Mouse (Mus musculus) retina, embryonic 14.5 days (tissue): Measurements from ENCODE around the gene Olfr315.
"Not testable (repeated sequence)": the region's sequence is repeated elsewhere in the genome, so short reads cannot be mapped to it uniquely, and the experiment has no call there.

Experiments used
- DNase-seq: peaks from one replicate; pipeline ENCODE4 v3.0.0-alpha.2; 2015; ENCODE audit warnings: low spot score

The Olfr315 gene

DNA sequence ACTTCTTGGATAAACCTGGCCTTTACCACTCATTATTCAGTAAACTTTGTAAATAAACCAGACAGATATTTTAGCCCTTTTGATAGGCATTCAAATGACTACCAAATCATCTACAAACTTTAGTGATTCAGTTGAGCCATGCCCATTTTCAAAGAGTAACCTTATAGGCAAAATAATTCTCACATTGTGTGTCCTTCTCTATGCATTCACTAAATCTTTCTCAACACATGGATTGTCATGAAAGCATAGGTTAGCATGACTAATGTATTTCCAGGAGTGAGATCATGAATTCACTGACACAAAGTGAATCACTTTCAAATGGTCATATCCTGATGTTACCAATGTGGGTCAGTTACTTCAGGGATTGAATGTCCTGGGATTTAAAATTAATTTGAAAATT, at the start of gene Olfr315:
Gene Olfr315, plus strand, starts transcription at position 301 of the 400 bp plus-strand sequence.
- no peak for DNase-seq

DNA sequence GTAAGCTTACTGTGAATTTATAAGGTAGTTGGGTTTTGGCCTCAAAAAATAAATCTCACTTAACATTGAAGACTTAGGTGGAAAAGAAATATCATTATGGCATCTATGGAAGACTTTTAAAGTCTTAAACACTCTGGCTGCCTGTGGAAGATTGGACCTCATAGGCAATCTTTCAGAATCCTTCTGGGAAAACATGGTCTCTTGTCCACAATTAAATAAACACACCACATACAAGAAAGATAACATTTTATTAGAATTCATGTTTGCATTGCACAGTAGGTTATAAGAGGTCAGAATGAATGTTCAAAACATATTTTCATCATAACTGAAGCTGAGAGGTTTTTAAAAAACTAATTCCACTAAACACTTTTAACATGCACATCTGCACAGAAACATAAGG, 49.1 kb upstream of the Olfr315 start, which contains the start of gene Olfr318:
Gene Olfr318, minus strand, starts transcription at position 101 of the 400 bp plus-strand sequence.
- no peak for DNase-seq

DNA sequence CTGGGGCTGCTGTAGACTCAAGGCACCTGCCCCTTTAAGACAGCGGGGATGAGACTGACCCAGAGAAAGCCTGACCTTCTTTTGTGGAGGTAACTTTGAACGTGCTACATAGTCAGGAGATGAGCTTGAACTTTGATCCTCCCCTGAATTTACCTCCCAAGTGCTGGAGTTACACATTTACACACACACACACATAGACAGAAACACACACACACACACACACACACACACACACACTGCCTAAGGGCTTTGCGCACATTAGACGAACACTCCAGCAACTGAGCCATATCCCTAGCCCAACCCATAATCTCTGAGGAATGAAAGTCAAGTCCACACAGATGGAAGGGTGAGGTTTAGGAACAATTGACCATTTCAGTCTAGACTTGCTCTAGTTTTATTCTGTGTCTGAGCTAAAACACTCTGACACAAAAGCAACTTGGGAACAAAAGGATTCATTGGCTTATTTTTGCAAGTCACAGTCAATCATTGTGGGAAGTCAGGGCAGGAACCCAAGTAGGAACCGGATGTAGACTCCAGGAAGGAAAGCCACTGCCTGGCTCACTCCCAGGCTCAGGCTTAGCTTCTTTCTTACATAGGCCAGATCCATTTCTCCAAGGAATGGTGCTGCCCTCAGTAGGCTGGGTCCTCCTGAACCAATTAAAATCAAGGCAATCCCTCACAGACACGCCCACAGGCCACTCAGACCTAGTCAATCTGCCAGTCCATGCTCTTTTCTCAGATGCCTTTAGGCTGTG, 44.9 kb upstream of the Olfr315 start:
- not testable (repeated sequence) for DNase-seq

DNA sequence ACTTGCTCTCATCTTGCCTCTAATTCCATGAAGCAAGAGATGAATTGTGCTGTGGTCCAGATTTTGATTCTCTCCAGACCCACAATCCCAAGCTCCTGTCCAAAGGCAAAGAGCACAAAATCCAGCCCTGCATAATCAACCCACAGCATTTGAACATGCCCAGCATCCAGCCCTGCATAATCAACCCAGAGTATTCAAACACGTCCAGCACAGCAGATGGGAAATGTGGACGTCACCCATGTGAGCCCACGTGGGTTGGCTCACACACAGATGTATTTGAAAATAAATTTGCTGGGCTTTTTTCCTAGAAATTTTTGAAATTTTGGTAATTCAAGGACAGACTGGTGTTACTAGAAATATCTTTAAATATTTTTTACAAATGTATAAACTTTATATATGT, 39.6 kb upstream of the Olfr315 start:
- DNase-seq, result no peak

DNA sequence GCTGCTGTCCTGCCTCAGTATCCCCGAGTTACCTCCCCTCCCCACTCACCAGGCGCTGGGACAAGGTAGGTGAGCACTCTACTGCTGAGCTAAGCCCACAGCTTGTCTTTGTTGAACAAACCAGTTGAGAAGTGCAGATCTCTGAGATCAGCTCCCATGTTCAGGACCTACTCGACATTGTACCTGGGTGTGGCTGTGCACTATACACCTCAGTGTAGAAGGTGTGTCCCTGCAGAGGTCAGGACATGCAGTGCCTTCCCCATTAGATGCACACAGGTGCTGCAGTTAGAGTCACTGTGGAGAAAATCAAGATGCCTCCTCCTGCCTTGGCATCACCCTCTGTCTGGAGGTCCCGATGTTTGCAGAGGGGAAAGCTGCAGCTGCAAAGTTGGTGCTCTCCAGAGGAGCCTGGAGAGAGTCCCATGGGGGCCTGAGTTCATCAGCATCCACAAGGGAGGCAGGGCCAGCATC, 34.2 kb upstream of the Olfr315 start, which contains the start of gene Olfr317:
Gene Olfr317, minus strand, starts transcription at position 421 of the 471 bp plus-strand sequence.
- DNase-seq, result no peak

DNA sequence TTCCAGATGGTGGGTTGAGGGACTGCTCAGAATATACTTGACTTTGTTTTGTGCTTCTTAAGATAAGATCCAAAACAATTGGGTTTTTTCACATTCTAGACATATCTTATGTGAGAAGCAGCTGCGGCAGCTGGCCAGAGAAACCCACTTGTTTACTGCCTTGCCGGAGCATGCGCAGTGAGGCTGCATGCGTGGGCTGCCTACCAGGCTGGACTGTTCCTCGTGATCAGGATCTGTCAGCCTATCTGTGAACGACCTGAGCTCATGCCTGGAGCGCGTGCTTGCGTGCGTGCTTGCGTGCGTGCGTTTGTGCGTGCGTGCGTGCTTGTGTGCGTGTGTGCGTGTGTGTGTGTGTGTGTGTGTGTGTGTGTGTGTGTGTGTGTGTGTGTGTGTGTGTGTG, 21.9 kb upstream of the Olfr315 start:
- DNase-seq, result not testable (repeated sequence)

DNA sequence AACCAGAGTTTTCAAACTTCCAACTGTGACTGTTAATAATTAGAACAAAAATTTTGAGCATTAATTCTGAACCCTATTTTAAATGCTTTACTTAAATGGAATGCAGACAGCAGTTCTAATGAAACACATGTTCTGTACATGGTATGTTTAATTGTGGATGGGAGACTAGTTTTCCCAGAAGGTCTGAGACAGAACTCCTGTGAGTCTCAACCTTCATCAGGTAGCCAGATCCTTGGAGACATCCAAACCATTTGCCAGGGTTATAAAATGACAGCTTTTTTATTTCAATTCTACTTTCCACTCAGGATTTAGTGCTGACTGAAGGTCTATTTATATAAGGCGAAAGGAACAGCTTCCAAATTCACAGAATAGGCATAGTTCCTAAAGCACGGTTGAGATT, 20.6 kb upstream of the Olfr315 start, which contains the start of gene Olfr316:
Gene Olfr316, plus strand, starts transcription at position 301 of the 400 bp plus-strand sequence.
- DNase-seq, result no peak

DNA sequence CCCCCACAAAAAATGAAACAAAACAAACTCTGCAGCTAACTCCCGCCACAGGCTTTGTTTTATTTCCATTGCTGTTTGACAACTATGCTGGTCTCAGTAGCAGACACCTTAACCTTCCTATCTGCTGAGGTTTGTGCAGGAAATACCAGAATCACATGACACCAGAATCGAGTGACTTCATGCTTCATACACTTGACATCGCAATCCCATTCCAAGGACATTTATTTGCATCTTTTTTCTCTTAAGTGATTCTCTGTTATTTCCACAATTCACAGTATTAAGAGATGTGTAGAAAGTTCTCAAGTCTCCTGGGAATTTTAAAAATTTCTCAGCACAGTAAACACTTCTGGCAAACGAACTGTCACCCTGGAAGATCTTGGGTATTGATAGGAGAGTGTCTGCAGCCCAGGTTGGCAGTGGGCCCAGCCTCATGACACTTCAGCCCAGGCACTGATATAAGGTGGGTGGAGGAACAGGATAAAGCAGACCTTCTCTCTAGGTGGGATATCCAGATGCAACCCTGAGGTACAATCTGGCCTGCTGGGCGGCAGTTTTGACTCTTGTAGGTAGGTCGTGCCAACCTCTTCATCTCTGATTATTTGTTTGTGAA, 9.6 kb downstream of the Olfr315 start, which contains the start of gene Olfr314:
Gene Olfr314, plus strand, starts transcription at position 473 of the 610 bp plus-strand sequence.
- DNase-seq, result no peak

DNA sequence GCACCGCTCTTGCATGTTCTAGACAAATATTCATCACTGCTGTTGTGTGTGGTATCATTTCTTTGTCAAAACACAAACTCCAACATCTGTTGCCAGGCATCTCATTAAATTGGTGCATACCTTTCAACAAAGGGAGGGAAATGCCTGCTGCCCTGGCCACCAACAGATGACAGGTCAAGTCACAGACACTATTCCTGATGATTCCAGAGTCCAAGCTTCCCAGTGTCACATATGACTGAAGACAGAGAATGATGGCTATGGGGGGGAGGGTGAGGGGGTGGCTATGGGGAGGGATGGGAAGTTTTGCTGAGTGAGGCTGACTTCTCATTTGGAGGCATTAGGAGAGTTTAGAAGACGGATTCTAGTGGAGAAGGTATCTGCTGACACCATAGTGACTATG, 11.2 kb downstream of the Olfr315 start:
- no peak for DNase-seq

DNA sequence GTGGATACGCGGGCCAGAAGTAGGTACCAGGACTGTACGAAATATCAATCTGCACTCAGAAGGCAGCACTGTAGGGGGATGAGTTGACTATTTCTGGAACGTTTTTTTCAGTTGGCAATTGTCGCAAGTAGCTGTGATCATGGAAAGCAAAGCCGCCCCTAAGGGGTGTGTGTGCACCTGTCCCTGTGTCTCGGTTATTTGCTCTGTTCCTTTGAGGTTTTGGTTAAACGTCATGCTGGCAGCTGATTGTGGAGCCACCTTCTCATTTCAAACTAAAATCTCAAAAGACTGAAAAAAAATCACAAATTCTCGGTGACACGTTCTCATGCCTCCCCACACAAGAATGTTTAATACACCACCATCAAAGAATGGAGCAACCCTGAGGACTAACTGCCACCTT, 14.7 kb downstream of the Olfr315 start:
- DNase-seq, result no peak

DNA sequence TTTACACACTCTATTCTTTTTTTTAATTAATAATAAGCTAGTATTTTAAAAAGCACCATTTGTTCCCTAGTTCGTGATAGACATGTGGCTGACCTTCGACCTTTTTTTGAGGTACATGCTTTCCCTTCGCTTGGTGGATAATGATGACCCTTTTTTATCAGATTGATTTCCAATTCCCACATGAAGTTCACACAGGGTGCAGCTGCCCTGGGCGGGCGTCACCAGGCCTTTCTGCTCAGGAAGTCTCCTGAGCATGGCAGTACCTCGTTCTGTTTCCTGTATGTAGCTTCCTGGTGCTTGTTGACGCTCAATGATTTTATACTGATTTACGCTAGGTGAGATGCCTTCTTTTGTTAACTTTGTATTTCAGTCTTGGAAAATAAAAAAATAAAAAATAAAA, 15.4 kb downstream of the Olfr315 start:
- no peak for DNase-seq

DNA sequence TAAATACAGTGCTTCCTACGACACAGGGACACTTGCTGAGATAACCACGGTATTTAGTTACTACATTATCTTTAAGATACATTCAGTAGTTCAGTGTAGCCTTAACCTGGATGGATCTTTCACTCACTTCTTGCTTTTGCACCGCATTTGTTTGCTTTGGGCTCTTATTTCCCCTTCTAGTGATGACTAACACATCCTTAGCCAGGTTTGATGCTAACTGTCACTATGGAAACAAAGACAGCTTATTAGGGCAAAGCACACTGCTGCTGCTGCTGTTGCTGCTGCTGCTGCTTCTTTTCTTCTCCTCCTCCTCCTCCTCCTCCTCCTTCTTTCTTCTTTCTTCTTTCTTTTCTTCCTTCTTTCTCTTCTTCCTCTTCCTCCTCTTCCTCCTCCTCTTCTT, 16.5 kb downstream of the Olfr315 start:
- no peak for DNase-seq

DNA sequence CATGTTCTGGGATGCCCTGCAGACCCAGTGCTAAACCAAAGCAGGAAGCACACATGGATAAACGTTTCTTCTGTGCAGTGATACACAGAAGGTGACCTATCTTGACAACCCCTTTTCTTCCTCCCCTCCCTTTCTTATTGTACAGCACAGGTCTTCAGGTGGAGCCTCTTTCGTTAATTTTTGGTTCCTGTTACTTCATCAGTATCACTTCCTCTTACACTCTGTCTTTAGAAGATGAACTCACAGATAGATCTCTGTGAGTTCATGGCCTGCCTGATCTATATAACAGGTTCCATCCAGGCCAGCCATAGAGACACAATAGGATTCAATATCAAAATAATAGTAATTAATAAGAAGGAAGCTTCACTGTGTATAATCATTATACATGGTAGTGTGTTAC, 17.1 kb downstream of the Olfr315 start:
- no peak for DNase-seq

DNA sequence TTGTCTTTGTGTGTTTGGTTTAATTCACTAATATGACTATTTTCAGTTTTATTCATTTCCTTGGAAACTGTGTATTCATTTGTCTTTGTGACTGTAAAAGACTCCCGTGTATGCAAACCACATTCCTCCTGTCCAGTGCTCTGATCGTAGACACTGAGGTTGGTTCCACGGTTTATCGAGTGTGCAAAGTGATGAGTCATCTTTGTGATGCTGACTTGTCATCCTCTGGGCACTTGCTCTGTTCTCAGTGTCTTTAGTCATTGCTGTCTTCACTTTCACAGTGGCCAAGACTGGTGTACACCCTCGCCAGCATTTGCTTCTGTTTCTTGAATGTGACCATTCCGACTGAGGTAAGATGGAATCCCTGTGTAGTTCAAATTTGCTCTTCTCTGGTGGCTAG, 17.7 kb downstream of the Olfr315 start:
- no peak for DNase-seq

DNA sequence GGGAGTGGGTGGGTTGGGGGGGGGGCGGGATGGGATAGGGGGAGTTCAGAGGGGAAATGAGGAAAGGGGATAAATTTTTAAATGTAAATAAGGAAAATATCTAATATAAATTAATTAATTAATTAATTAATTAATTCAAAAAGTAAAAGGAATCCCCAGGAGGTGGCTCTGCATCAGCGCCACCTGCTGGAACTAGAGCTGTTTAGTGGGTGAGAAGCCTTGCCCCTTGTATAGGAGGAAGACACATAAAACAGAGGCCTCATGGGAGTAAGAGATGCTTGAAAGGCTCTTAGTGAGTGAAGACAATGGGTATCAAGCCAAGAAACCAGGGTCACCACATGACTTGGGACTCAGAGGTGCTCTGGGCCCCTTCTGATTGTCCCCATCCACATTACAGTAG, 22.9 kb downstream of the Olfr315 start:
- DNase-seq, result peak; percentile 12

DNA sequence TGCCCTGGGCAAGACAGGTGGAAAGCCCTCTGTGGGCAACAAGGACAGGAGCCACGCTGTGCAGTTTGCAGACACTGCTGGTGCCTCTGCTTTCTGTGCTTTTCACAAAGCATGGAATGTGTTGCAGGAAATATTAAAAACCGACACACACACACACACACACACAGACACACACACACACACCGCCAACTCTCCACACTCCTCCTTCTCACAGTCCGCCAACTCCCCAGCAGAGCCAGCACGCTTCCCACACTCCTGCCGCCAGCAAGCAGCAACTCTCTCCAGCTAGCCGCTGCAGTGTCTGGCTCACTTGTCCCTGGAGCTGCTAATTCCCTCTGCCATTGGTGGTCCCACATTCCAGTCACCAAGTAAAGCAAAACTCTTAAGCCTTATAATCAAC, 23.9 kb downstream of the Olfr315 start:
- DNase-seq, result no peak

DNA sequence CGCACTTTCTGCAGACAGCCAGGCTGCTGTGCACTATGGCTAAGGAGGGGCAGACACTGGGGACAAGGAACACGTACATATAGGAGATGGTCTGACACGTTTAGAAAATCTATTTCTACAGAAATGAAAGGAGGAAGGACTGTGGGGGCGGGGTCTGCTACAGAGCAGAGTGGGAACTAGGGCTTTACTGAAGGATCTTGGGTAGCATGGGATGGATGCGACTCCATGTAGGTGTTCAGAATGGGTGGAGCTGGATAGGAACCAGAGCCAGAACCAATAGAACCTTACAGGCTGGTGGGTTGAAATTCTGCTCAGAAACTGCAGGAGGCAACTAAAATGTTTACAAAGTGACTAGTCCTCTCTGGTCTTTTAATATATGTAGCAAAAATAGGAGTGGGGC, 26.8 kb downstream of the Olfr315 start:
- no peak for DNase-seq

DNA sequence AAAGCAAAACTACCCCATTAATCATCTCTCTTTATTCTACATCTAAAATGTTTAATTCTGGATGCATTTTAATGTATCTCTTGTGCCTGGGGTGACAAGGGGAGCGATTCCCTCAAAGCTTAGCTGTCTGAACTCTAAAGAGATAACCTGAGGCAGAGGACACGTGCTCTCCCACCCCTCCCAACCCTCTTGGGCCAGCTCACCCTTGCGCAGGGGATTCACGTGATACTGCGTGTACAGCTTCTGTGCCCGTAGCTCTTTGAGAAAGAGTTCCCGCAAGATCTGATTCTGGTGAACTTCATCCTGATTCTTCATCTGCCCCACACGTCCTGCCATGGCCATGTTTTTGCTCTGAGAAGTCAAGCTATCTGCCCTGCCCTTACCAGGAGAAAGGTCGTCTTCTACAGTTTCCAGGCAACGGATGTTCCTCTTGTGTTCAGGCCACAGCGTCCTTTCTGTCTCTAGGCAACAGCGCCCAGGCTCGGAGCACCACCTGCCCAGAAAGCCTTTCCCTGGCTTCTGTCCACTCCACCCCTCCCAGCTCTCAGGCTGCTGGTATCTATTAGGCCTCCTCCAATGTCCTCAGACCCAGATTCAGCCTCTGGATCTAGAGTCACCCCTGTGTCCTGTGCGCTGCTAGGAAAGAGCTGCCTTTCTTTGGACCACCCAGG, 28.7 kb downstream of the Olfr315 start, which contains the start of gene Fam183b:
Gene Fam183b, minus strand, starts transcription at position 403 of the 671 bp plus-strand sequence.
- peak; percentile 78 for DNase-seq

DNA sequence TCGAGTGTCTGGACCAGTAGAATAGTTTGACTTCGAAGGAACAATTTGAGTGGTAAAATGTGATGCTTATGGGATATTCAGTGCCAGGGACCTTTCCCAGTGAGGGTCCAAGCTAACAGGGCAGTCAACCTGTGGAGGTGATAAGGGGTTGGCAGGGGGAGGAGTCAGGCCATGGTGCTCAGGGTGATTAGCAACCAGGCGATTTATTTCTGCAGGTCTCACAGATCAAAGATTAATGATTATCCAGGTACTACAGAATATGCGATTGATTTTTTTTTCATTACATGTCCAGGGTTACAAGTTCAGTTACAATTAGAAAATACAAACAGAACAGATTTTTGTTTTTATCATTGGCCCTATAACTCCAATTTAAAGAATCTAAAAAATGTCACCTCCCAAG, 30.9 kb downstream of the Olfr315 start:
- DNase-seq, result no peak

DNA sequence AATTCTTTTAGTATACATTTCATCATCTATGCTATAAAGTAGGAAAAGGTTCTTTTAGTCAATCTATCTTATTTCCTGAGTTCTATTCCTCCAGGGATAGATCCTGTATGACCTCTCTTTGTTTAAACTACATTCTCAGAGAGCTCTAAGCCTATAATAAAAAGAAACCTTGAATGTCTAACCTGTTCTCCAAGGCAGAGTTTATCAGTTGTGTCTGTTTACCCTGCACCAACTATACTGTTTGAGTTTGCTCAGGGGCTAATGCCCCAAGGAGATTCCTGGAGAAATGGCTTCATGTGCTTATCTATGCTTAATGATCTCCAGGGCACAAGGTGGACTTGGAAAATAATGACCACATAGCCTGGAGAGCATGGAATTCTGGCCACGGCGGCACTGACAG, 31.4 kb downstream of the Olfr315 start:
- no peak for DNase-seq

DNA sequence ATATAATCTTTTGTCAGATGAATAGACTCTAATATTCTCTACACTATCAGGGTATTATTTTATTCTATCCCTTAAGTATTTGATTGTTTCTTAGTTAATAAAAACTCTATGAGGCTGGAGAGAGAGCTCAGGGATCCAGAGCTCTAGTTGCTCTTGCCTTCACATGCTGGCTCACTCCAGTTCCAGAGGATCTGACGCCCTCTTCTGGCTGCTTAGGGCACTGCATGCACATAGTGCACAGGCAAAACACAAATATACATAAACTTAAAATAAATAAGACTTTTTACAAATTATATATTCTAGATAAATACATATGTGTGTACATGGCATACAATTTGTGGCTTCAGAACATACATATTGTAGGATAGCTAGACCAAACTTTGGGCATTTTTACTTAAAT, 39.0 kb downstream of the Olfr315 start:
- DNase-seq, result no peak

DNA sequence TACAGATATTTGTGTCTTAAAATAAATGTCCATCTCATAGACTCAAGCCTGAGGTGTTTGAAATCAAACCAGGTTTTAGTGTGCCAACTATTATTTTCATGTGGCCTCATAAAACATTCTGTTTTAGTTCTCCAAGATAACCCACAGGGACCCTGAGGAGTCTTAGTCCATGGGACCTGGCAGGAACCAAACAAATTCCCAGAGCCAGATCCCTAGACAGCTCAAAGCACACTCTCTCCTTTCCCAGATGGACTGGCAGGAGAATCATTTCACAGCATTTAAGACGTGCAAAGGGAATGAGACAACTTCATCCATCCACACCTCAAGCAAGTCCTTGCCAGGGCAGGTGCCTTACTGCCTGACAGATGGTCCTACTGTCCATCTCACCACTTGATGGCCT, 41.7 kb downstream of the Olfr315 start, which contains the start of gene Olfr313:
Gene Olfr313, plus strand, starts transcription at position 301 of the 400 bp plus-strand sequence.
- not testable (repeated sequence) for DNase-seq

DNA sequence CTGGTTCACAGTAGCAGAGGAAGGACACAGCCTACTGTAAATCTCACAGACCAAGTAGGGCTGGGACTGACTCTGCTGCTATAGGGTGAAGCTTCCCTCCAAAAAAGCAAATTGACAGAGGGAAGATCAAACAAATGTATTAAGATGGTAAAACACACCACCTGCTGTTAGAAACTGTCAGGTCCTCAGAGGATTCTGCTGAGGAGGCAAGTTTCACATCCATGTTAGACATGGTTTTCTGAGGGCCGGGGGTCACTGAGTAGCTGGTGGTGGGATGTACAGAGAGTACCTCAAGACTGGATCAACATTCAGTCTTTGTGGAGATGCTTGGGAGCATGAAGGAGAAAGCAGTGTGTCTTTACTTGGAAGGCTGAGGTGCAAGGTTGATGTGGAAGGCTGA, 42.7 kb downstream of the Olfr315 start:
- no peak for DNase-seq
